Mouse (Mus musculus): ENCODE results near the gene Catsper1. TPM values are rescaled to one million over a fixed set of nuclear protein-coding genes. Genes with fewer than 3 reads are reported as not detected.
A peak's percentile ranks its signal among the peaks of the same experiment; 100 is the strongest.
"Not testable (repeated sequence)": the region's sequence is repeated elsewhere in the genome, so short reads cannot be mapped to it uniquely, and the experiment has no call there.

The Catsper1 gene
- polyA plus RNA-seq, 1 experiment from 2014 or later: not detected

- Histone ChIP-seq H3K4me3 (ENCODE audit: low read depth, low read length) (no peak overlapping the region), H3K9me3 (replicated peaks; ENCODE audit: control insufficient read depth, low read length) (no peaks in the 10 kb centered on the region), H3K27ac (ENCODE audit: low read length) (no peak overlapping the region), H3K4me1 (ENCODE audit: control insufficient read depth, low read depth, low read length) (peaks cover 5% of the 10 kb centered on the region; the same call in 1 of the 2 replicates), H3K36me3 (ENCODE audit: control insufficient read depth, insufficient read depth) (no peaks in the 10 kb centered on the region), H3K27me3 (ENCODE audit: control insufficient read depth, insufficient read depth, low read depth, low read length) (no peaks in the 10 kb centered on the region), H3K9ac (ENCODE audit: low read depth, low read length) (no peak overlapping the region), H3K4me2 (ENCODE audit: low read depth, low read length) (no peak overlapping the region)
- WGBS (ENCODE audit: insufficient replicate concordance): 51% methylated on average over 6 of the region's 6 CpGs
- ATAC-seq (ENCODE audit: low read depth): no peak
Measured at GRCm38 (mm10) chr19:5348064-5348463, 12.5 kb downstream of the Catsper1 start.

DNA sequence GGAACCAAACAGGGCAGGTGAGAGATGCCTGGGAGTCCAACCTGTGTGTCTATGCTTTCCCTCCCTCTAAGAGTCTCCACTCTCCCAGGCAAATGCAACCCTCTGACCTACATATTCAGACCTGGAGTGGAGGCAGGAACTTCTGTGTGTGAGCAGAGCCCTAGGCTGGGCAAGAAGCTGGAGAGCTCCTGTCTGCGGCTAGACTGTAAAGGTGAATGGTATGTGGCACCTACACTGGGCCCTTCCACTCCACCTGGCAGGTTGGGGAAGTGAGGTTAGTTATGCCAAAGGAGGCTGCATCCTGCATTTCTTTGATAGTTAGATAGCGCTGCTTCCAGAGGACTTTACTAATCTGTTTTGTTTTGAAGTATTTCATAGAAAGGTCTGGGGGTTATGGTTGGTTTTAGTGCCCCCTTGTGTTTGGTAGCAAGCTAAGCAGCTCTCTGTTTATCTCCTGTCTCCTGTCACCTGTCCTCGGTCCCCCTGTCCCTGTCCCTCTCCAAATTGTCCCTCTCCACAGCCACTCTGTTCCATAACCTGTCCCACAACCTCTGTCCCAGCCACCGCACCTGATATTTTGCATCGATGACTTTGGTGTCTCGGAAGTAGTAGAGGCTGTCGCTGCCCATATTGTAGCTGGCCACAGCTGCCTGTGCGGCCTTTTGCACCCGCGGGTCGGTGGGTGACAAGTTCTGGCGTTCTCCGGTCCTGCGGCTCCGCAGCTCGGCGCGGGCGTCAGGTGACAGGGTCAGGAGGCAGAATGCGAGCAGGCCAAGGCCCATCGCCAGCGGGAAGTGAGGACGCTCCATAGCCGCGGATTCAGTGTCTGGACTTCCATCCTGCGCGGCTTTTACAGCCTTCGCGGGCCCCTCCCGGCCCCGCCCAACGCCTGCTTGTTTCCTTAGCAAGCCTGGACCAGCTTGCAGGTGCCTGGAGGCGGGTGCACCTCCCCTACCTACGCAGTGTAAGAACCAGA is 13.3 kb downstream of the Catsper1 start:
- Histone ChIP-seq H3K27ac (ENCODE audit: low read length) (no peak overlapping the region), H3K9ac (ENCODE audit: low read depth, low read length) (peak overlapping the region; percentile 35; the same call in 1 of the 2 replicates)

GRCm38 (mm10) chr19:5349502-5349873 is 13.9 kb downstream of the Catsper1 start, which contains the start of gene Cst6:
TSS of gene Cst6 (minus strand) at chr19:5349574.
- Histone ChIP-seq H3K4me3 (ENCODE audit: low read depth, low read length) (peak within 1 kb of the TSS; percentile 50), H3K4me2 (ENCODE audit: low read depth, low read length) (peak within 1 kb of the TSS; percentile 74), H3K9ac (ENCODE audit: low read depth, low read length) (peak within 1 kb of the TSS; percentile 35; the same call in 1 of the 2 replicates)
- not testable (repeated sequence) for H3K27ac ChIP-seq (ENCODE audit: low read length); H3K9me3 ChIP-seq (replicated peaks; ENCODE audit: control insufficient read depth, low read length); ATAC-seq (ENCODE audit: low read depth); H3K36me3 ChIP-seq (ENCODE audit: control insufficient read depth, insufficient read depth); H3K4me1 ChIP-seq (ENCODE audit: control insufficient read depth, low read depth, low read length); H3K27me3 ChIP-seq (ENCODE audit: control insufficient read depth, insufficient read depth, low read depth, low read length)
- WGBS (ENCODE audit: insufficient replicate concordance): 54% methylated on average over 6 of the region's 6 CpGs

More for the DNA sequence above, 13.3 kb downstream of the Catsper1 start:
- WGBS (ENCODE audit: insufficient replicate concordance): 4% methylated on average over 34 of the region's 34 CpGs
- Histone ChIP-seq H3K9me3 (replicated peaks; ENCODE audit: control insufficient read depth, low read length) (no peaks in the 10 kb centered on the region), H3K4me2 (ENCODE audit: low read depth, low read length) (peak overlapping the region; percentile 74), H3K27me3 (ENCODE audit: control insufficient read depth, insufficient read depth, low read depth, low read length) (no peaks in the 10 kb centered on the region), H3K36me3 (ENCODE audit: control insufficient read depth, insufficient read depth) (no peaks in the 10 kb centered on the region), H3K4me1 (ENCODE audit: control insufficient read depth, low read depth, low read length) (peaks cover 5% of the 10 kb centered on the region; the same call in 1 of the 2 replicates), H3K4me3 (ENCODE audit: low read depth, low read length) (peak overlapping the region; percentile 50)
- no peak for ATAC-seq (ENCODE audit: low read depth)

- Histone ChIP-seq H3K27me3 (ENCODE audit: control insufficient read depth, insufficient read depth, low read depth, low read length) (no peaks in the 10 kb centered on the region), H3K9ac (ENCODE audit: low read depth, low read length) (no peak overlapping the region), H3K36me3 (ENCODE audit: control insufficient read depth, insufficient read depth) (no peaks in the 10 kb centered on the region), H3K4me2 (ENCODE audit: low read depth, low read length) (no peak overlapping the region), H3K4me3 (ENCODE audit: low read depth, low read length) (no peak overlapping the region), H3K9me3 (replicated peaks; ENCODE audit: control insufficient read depth, low read length) (no peaks in the 10 kb centered on the region), H3K4me1 (ENCODE audit: control insufficient read depth, low read depth, low read length) (peaks cover 5% of the 10 kb centered on the region; the same call in 1 of the 2 replicates), H3K27ac (ENCODE audit: low read length) (no peak overlapping the region)
- WGBS (ENCODE audit: insufficient replicate concordance): 67% methylated on average over 2 of the region's 2 CpGs
- no peak for ATAC-seq (ENCODE audit: low read depth)
Measured at GRCm38 (mm10) chr19:5353609-5354008, 18.1 kb downstream of the Catsper1 start.

GRCm38 (mm10) chr19:5356080-5356479 is 20.5 kb downstream of the Catsper1 start:
- Histone ChIP-seq H3K27me3 (ENCODE audit: control insufficient read depth, insufficient read depth, low read depth, low read length) (no peaks in the 10 kb centered on the region), H3K27ac (ENCODE audit: low read length) (no peak overlapping the region), H3K4me3 (ENCODE audit: low read depth, low read length) (no peak overlapping the region), H3K4me1 (ENCODE audit: control insufficient read depth, low read depth, low read length) (no peaks in the 10 kb centered on the region), H3K9me3 (replicated peaks; ENCODE audit: control insufficient read depth, low read length) (no peaks in the 10 kb centered on the region), H3K36me3 (ENCODE audit: control insufficient read depth, insufficient read depth) (no peaks in the 10 kb centered on the region), H3K4me2 (ENCODE audit: low read depth, low read length) (no peak overlapping the region), H3K9ac (ENCODE audit: low read depth, low read length) (no peak overlapping the region)
- no CpG with 5 or more reads among the region's 1 CpGs for WGBS (ENCODE audit: insufficient replicate concordance)
- ATAC-seq (ENCODE audit: low read depth): no peak

DNA sequence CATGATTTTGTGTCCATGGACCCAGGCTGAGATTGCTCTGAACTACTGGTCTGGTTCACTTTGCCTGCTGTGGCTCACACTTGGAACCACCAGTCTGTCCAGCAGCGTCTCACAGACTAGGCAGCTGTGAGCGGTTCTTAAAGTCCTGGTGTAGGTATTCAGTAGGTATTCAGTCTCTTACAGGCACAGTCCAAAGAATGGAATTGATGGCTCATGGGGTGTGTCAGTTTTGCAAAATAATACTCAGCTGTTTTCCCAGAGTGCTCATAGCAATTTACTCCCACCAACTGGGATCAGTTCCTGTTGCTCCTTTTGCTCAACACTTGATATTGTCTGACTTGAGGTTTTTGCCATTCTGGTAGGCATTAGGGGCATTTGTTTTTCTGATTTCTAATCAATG is 26.6 kb downstream of the Catsper1 start:
- ATAC-seq (ENCODE audit: low read depth): no peak
- no peak overlapping the region for H3K4me3 ChIP-seq (ENCODE audit: low read depth, low read length)
- no peak overlapping the region for H3K4me2 ChIP-seq (ENCODE audit: low read depth, low read length)
- peaks cover 16% of the 10 kb centered on the region for H3K4me1 ChIP-seq (ENCODE audit: control insufficient read depth, low read depth, low read length)
- 0 out of 2 replicates have a peak, but pooled peaks cover 4% of the 10 kb centered on the region for H3K36me3 ChIP-seq (ENCODE audit: control insufficient read depth, insufficient read depth)
- no peak overlapping the region for H3K9ac ChIP-seq (ENCODE audit: low read depth, low read length)
- H3K27ac ChIP-seq (ENCODE audit: low read length): no peak overlapping the region
- H3K27me3 ChIP-seq (ENCODE audit: control insufficient read depth, insufficient read depth, low read depth, low read length): no peaks in the 10 kb centered on the region
- WGBS (ENCODE audit: insufficient replicate concordance): 74% methylated on average over 2 of the region's 2 CpGs
- H3K9me3 ChIP-seq (replicated peaks; ENCODE audit: control insufficient read depth, low read length): no peaks in the 10 kb centered on the region

DNA sequence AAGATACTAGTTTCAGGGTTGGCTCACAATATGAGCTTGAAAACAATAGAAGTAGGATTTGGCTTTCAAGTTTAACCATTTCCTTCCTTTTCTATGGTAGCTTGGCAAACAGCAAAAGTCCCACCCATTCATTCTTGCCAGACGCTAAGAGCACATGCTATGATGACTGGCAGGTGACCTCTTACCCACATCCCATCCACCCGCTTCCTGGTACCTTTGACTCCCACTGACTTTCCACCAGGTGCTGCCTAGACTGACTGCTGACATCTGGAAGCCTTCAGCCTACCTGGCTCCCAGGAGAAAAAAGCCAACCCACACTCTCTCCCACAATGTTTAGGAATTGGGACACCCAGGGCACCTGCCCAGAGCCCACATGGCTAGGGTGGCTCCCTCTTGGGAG is 28.6 kb downstream of the Catsper1 start:
- H3K36me3 ChIP-seq (ENCODE audit: control insufficient read depth, insufficient read depth): peaks cover 12% of the 10 kb centered on the region; the same call in 1 of the 2 replicates
- ATAC-seq (ENCODE audit: low read depth): no peak
- H3K9me3 ChIP-seq (replicated peaks; ENCODE audit: control insufficient read depth, low read length): no peaks in the 10 kb centered on the region
- H3K4me1 ChIP-seq (ENCODE audit: control insufficient read depth, low read depth, low read length): peaks cover 29% of the 10 kb centered on the region
- WGBS (ENCODE audit: insufficient replicate concordance): 78% methylated on average over 2 of the region's 2 CpGs
- no peak overlapping the region for H3K4me2 ChIP-seq (ENCODE audit: low read depth, low read length)
- H3K4me3 ChIP-seq (ENCODE audit: low read depth, low read length): no peak overlapping the region
- no peaks in the 10 kb centered on the region for H3K27me3 ChIP-seq (ENCODE audit: control insufficient read depth, insufficient read depth, low read depth, low read length)
- H3K27ac ChIP-seq (ENCODE audit: low read length): no peak overlapping the region
- no peak overlapping the region for H3K9ac ChIP-seq (ENCODE audit: low read depth, low read length)

DNA sequence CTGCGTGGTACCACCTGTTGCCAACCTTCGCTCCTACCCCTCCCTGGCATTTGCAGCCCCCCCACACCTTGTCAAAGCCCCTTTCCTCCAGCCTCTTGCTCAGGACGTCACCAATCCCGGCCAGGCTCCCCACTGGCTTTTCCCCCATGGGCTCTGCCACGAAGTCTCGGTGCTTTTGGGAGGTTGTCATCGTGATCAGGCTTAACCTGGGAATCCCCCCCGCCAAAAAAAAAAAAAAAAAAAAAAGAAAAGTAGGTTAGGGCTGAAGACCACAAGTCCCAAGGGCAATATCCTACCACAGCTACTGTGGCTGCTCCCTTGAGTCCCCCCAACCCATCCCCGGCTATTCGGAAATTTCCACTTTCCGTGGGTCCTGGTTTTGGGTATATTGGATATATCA is 30.2 kb downstream of the Catsper1 start:
- Histone ChIP-seq H3K9me3 (replicated peaks; ENCODE audit: control insufficient read depth, low read length) (no peaks in the 10 kb centered on the region), H3K36me3 (ENCODE audit: control insufficient read depth, insufficient read depth) (peaks cover 26% of the 10 kb centered on the region), H3K4me3 (ENCODE audit: low read depth, low read length) (peak overlapping the region; percentile 92), H3K4me2 (ENCODE audit: low read depth, low read length) (peak overlapping the region; percentile 90), H3K27me3 (ENCODE audit: control insufficient read depth, insufficient read depth, low read depth, low read length) (no peaks in the 10 kb centered on the region), H3K9ac (ENCODE audit: low read depth, low read length) (peak overlapping the region; percentile 85), H3K4me1 (ENCODE audit: control insufficient read depth, low read depth, low read length) (peaks cover 29% of the 10 kb centered on the region), H3K27ac (ENCODE audit: low read length) (peak overlapping the region; percentile 6; the same call in 1 of the 2 replicates)
- no peak for ATAC-seq (ENCODE audit: low read depth)
- WGBS (ENCODE audit: insufficient replicate concordance): 4% methylated on average over 11 of the region's 11 CpGs

Measured in liver, embryonic 16.5 days (tissue).